Mouse (Mus musculus): ENCODE results near the gene Incenp. TPM values are rescaled to one million over a fixed set of nuclear protein-coding genes. Genes with fewer than 3 reads are reported as not detected.
A peak's percentile ranks its signal among the peaks of the same experiment; 100 is the strongest.
"Not testable (repeated sequence)": the region's sequence is repeated elsewhere in the genome, so short reads cannot be mapped to it uniquely, and the experiment has no call there.

Gene Incenp
- polyA plus RNA-seq, 1 experiment from 2014 or later: 169 TPM

GRCm38 (mm10) chr19:9849368-9850075 is 49.8 kb downstream of the Incenp start:
- H3K36me3 ChIP-seq (replicated peaks); H3K4me1 ChIP-seq; H3K4me3 ChIP-seq; DNase-seq (ENCODE audit: low spot score); H3K27ac ChIP-seq (replicated peaks); H3K9me3 ChIP-seq; H3K27me3 ChIP-seq (replicated peaks; ENCODE audit: low read depth, poor library complexity, severe bottlenecking): not testable (repeated sequence)
- WGBS: 62% methylated on average over 3 of the region's 3 CpGs

GRCm38 (mm10) chr19:9847262-9847661 is 52.1 kb downstream of the Incenp start, which contains the start of gene Scgb2a2:
Gene Scgb2a2, plus strand, starts transcription at chr19:9847562.
- Histone ChIP-seq H3K27ac (replicated peaks) (no peak within 1 kb of the TSS), H3K36me3 (replicated peaks) (no peaks in the 10 kb centered on the region), H3K4me3 (no peak within 1 kb of the TSS), H3K4me1 (no peaks in the 10 kb centered on the region), H3K9me3 (no peaks in the 10 kb centered on the region), H3K27me3 (replicated peaks; ENCODE audit: low read depth, poor library complexity, severe bottlenecking) (no peaks in the 10 kb centered on the region)
- 89% methylated on average over 2 of the region's 2 CpGs for WGBS
- no peak for DNase-seq (ENCODE audit: low spot score)

- H3K36me3 ChIP-seq (replicated peaks): no peaks in the 10 kb centered on the region
- DNase-seq (ENCODE audit: low spot score): no peak
- WGBS: 56% methylated on average over 2 of the region's 2 CpGs
- no peak overlapping the region for H3K4me3 ChIP-seq
- H3K9me3 ChIP-seq: no peaks in the 10 kb centered on the region
- H3K27me3 ChIP-seq (replicated peaks; ENCODE audit: low read depth, poor library complexity, severe bottlenecking): no peaks in the 10 kb centered on the region
- no peak overlapping the region for H3K27ac ChIP-seq (replicated peaks)
- no peaks in the 10 kb centered on the region for H3K4me1 ChIP-seq
Measured at GRCm38 (mm10) chr19:9837341-9837715, 62.0 kb downstream of the Incenp start.

GRCm38 (mm10) chr19:9836581-9837340 is 62.6 kb downstream of the Incenp start:
- not testable (repeated sequence) for H3K36me3 ChIP-seq (replicated peaks); H3K27me3 ChIP-seq (replicated peaks; ENCODE audit: low read depth, poor library complexity, severe bottlenecking); H3K9me3 ChIP-seq; DNase-seq (ENCODE audit: low spot score); H3K4me1 ChIP-seq
- WGBS: 17% methylated on average over 20 of the region's 21 CpGs
- Histone ChIP-seq H3K27ac (replicated peaks) (peak overlapping the region; percentile 79), H3K4me3 (peak overlapping the region; percentile 49)

Small RNA genes within 50 kb of the gene (microRNA-seq; reads per million reads assigned to microRNA genes)
- gene Gm22369 (not detected), gene Gm24484 (not detected)

Other genes starting within 250 kb of the Incenp start
- gene Scgb2a2, start 52.0 kb downstream of the Incenp start, polyA plus RNA-seq (2016; fragmentation: Nextera tagmentation; extraction: Ambion mirVana): not detected in 2 replicates
- gene Fth1, start 81.0 kb upstream of the Incenp start, polyA plus RNA-seq (2016; fragmentation: Nextera tagmentation; extraction: Ambion mirVana): 1,291 and 1,338 TPM in 2 replicates
- 1.6 TPM in 2 replicates for gene Best1, start 102.1 kb upstream of the Incenp start, polyA plus RNA-seq (2016; fragmentation: Nextera tagmentation; extraction: Ambion mirVana)
- gene Rab3il1, start 102.1 kb upstream of the Incenp start, polyA plus RNA-seq (2016; fragmentation: Nextera tagmentation; extraction: Ambion mirVana): 51.7 and 57.4 TPM in 2 replicates
- gene Fads3, start 142.0 kb upstream of the Incenp start, polyA plus RNA-seq (2016; fragmentation: Nextera tagmentation; extraction: Ambion mirVana): 4.0 and 4.3 TPM in 2 replicates
- 160 and 165 TPM in 2 replicates for gene Fads2, start 202.2 kb upstream of the Incenp start, polyA plus RNA-seq (2016; fragmentation: Nextera tagmentation; extraction: Ambion mirVana)

All from embryonic facial prominence, embryonic 10.5 days (tissue).